Mouse (Mus musculus) stomach, postnatal 0 days (tissue): ENCODE measurements at regions not wholly inside any gene's neighbourhood (a gene's known extent, or its start where the extent isn't known, plus 50 kb on each side); places are given as distances from the start of the nearest gene placed in this dataset.

Experiments used
- CTCF ChIP-seq: IDR thresholded peaks from 2 replicates; pipeline ENCODE4 v1.5.1; 2016; ENCODE audit warnings: antibody characterized with exemption, low read depth, mild to moderate bottlenecking, moderate library complexity
- EP300 ChIP-seq: optimal IDR thresholded peaks from 2 replicates; pipeline ENCODE3; 2016; ENCODE audit warnings: antibody characterized with exemption

- TF ChIP-seq CTCF (peak; percentile 98), EP300 (no peak)
These were observed 101.9 kb downstream of the 4931417E11Rik start for GRCm38 (mm10) chr6:73367616-73368015.
